Mouse (Mus musculus): ENCODE data around the gene Irf1. TPM values are rescaled to one million over a fixed set of nuclear protein-coding genes. Genes with fewer than 3 reads are reported as not detected.
A peak's percentile ranks its signal among the peaks of the same experiment; 100 is the strongest.
"Not testable (repeated sequence)": the region's sequence is repeated elsewhere in the genome, so short reads cannot be mapped to it uniquely, and the experiment has no call there.

The Irf1 gene
- total RNA-seq (2021), result 1 to 10 TPM; 7.4 to 7.5 TPM

DNA sequence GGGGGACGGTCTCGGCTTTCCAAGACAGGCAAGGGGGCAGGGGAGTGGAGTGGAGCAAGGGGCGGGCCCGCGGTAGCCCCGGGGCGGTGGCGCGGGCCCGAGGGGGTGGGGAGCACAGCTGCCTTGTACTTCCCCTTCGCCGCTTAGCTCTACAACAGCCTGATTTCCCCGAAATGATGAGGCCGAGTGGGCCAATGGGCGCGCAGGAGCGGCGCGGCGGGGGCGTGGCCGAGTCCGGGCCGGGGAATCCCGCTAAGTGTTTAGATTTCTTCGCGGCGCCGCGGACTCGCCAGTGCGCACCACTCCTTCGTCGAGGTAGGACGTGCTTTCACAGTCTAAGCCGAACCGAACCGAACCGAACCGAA is at the start of gene Irf1:
Gene Irf1, plus strand, starts transcription at position 255 of the 365 bp plus-strand sequence.
- DNase-seq, result peak; percentile 78 to 83

- DNase-seq, result no peak
Measured at GRCm38 (mm10) chr11:53720715-53721114, 49.1 kb upstream of the Irf1 start, which contains the start of gene Il5. Gene Il5 (plus strand): TSS chr11:53720794.

- no peak for DNase-seq
Measured at GRCm38 (mm10) chr11:53731457-53731856, 38.4 kb upstream of the Irf1 start.

DNA sequence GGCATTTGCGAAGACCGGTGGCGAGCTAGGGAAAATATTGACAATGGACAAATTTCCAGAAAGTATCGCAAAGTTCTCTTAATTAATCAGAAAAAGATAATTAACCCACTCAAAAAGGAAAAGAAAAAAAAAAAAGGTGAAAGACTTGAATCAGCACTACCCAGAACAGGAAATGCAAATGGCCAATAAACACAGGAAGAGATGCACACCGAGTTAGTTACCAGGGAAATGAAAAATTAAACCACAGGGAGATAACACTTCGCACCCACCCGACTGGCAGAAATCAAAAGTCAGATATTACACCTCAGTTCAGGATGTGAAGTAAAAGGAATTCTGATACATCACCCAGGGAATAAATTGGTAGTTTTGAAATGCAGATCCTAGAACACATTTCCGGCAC is 37.6 kb upstream of the Irf1 start:
- no peak for DNase-seq

- DNase-seq, result no peak
Measured at GRCm38 (mm10) chr11:53733824-53734223, 36.0 kb upstream of the Irf1 start.

DNA sequence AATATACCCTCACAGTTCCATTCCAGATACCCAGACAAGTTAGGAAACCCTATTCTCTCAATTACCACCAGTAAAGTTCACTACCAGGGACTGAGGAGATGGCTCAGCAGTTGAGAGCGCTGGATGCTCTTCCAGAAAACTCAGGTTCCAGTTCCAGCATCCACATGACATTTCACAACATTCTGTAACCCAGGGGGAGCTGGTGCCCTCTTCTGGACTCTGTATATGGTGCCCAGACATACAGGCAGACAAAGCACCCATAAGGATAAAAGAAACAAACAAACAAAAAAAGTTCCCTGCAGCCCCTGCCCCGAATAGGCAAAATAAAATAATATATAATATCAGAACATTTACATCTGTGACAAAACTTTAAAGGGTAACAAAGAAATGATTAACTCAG is 35.4 kb upstream of the Irf1 start:
- no peak for DNase-seq

DNA sequence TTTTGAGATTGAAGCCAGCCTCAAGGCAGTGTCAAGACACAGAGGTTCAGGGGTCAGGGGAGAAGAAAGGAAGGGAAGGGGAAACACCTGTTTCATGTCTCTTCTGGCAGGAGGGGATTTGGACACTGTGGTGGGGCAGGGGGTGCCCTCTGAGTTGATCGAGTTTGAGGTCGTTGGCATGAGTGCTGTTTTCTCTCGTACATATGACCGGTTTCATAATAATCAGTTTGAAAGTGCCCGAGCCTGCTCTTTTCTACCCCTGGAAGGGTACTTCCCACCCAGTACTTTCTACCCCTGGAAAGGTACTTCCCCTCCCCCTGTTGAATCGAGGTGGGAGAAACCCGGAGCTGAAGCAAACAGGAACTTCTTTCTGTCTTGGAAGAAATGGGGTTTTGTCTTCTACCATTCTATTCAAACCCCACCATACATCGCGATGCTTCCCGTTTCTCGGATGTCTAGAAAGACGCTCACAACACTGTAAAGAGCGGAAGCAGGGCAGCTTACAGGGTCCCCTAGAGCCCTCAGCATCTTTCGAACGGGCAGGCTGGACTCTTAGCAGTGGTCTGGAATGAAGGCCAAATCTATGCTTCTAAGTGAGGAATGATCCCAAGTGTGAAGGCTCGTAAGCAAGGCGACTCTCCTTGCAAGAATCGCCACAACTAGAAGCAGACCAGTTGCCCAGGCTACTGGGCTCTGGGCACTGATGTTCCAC is 34.7 kb upstream of the Irf1 start:
- no peak for DNase-seq

DNA sequence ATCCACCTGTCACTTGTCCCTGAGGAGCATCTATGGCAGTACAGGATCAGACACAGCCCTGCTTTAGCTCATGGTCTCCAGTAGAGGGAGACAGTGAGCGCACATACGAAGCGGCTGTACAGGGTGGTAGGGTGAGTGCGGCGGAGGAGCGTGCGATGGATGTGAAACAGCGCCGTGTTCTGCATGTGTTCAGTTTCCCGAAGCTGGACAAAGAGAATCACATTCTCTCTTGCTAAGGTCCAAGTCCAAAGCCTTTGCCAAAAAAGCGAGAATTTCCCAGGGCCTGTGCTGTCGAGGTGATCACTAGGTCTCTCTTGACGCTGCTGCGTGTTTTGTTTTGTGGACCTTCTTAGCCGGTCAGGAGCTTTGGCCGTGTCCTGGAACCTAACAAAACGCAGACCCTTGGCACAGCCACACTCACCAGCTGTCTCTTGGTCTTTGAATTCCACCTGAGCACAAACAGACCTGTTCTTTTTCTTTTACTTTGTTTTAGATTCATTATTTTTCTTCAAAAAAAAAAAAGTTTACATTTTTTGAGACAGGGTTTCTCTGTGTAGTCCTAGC is 34.0 kb upstream of the Irf1 start:
- DNase-seq, result peak; percentile 49 to 50

GRCm38 (mm10) chr11:53736771-53737572 is 32.8 kb upstream of the Irf1 start:
- DNase-seq, result peak; percentile 41 to 43

GRCm38 (mm10) chr11:53737573-53737946 is 32.3 kb upstream of the Irf1 start:
- DNase-seq, result peak in 1 of 2 experiments; percentile 41

- DNase-seq, result no peak
Measured at GRCm38 (mm10) chr11:53742353-53742752, 27.5 kb upstream of the Irf1 start.

DNA sequence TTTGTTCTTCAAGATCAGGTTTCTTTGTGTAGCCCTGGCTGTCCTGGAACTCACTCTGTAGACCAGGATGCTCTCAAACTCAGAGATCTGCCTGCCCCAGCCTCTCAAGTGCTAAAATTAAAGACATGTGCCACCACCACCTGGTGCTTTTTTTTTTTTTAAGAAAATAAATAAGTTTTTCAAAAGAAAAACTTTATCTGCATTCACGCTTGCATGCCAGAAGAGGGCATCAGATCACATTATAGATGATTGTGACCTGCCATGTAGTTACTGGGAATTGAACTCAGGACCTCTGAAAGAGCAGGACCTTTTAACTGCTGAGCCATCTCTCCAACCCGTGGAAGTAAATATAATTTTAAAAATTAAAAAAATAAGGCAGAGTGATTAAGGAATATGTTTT is 24.6 kb upstream of the Irf1 start:
- no peak for DNase-seq

DNA sequence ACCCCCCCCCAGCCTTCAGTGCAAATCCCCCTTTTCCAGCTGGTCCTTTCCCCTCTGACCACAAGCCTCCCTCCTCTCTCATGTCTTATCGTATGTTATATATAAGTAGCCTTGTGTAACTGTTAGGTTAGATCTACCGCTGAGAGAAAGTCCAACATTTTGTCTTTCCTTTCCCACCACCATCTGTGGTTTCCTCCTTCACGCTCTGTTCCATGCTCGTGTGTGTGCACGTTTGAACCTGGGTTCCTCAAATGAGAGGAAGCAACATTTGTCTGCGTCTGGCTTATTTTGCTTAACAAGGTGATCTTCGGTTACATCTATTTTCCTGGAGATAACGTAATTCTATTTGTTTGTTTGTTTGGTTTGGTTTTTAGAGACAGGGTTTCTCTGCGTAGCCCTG is 21.8 kb upstream of the Irf1 start:
- DNase-seq, result no peak

DNA sequence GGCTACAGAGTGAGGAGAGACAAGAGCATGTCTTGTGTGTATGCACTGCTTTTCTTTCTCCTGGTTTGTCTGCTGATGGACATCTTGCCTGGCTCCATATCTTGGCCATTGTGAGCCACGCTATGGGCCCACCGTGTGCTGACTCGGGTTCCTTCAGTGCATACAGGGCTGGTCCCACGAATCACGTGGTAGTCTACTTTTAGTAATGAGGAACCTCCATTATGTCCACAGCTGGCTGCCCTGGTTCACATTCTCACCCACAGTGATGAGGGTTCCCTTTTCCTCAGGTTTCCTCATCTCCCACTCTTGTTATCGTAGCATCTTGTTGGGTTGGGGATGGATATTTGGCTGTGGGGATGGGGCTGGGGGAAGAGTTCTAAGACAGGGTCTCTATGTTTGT is 21.2 kb upstream of the Irf1 start:
- DNase-seq, result no peak

DNA sequence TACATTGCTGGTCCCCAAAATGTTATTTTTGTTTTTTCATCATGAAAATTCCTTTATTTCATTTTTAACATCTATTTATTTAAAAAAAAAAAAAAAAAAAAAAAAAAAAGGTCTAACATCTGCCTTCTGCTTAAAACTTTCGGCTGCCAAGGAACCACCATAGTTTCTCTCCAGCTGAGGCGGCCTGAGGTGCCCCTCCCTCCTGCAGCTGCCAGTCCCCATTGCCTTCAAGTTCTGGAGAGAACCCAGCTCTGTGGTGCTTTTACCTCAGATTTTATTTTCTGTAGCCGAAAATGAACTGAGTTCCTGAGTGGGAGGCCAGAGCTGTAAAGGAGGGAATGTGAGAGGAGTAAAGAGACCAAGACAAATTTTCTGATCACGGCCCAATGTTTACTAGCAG is 20.5 kb upstream of the Irf1 start:
- DNase-seq, result no peak

- DNase-seq, result no peak
Measured at GRCm38 (mm10) chr11:53749716-53750352, 20.0 kb upstream of the Irf1 start.

DNA sequence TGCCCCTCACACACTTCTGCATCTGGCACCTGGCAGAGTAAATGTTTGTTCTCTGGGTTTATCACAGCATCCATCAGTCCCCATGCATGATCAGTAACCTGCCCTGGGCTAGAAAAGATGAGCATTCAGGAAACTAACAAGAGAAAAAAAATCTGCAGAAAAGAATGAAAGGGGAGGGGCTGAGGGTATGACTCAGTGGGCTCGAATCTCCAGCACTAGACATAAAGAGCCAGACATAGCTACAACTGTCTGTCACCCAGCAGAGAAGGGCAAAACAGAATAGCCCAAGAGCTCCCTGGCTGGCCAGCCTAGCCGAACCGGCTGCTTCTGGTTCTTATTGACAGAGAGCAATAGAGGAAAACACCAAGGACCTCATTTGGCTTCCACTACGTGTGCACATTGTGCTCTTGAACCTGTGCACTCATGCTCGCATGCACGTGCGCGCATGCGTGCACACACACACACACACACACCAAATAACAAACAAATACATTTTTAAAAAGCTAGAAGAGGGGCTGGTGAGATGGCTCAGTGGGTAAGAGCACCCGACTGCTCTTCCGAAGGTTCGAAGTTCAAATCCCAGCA is 14.7 kb upstream of the Irf1 start:
- no peak for DNase-seq

DNA sequence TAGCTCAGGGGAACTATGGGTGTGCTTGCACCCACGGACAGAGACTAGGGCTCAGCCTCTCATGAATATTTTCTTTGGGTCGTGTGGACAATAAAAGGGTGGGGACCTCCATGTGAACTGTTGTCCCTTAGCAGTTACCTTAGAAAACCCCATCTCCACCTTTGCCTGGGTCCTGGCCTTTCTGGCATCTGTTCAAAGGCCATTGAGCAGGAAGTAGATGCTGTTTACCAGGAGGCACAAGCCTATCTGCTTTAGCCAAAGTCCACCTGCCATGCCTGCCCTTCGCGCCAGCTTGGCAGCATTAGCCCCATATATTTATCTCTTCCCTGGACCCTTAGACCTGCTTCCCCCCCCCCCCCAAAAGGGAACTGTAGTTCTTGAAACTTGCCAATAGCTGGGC is 12.2 kb upstream of the Irf1 start:
- DNase-seq, result no peak

DNA sequence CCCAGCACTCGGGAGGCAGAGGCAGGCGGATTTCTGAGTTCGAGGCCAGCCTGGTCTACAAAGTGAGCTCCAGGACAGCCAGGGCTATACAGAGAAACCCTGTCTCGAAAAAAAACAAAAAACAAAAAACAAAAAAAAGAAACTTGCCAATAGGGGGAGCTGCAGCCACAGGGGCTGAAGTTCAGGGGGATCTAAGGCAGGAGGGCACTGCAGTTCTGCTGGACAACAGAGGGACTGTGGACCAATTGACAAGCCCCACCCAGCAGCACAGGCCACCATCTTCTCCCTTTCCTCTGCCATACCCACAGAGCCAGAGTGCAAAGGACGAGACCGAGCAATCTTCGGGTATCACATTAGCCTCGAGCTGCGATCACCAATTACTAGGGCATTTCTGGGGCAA is 11.8 kb upstream of the Irf1 start:
- DNase-seq, result not testable (repeated sequence)

DNA sequence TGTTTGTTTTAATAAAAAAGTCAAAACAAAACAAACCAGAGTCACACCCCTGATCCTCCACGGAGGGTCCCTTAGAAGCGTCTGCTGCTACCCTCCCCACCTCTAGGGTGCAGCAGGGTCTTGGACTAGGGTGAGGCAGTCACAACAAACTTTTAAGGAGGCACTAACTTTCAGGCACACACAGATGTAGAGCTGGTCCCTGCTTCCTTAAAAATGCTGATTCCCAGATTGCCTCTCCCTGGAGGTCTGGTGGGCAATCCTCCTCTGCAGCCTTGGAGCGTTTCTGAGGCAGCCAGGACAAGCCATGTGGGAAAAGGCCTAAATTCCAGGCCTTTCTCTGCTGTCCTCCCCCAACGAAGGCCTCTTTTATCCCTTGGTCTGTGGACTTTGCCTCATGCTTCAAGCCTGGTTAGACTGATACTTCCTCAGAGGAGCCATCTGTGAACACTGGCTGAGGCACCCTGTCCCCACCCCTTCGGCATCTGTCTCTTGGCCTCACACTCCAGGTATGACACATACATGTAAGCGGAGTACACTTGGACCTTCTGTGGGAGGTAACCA is 10.9 kb upstream of the Irf1 start:
- DNase-seq, result no peak

DNA sequence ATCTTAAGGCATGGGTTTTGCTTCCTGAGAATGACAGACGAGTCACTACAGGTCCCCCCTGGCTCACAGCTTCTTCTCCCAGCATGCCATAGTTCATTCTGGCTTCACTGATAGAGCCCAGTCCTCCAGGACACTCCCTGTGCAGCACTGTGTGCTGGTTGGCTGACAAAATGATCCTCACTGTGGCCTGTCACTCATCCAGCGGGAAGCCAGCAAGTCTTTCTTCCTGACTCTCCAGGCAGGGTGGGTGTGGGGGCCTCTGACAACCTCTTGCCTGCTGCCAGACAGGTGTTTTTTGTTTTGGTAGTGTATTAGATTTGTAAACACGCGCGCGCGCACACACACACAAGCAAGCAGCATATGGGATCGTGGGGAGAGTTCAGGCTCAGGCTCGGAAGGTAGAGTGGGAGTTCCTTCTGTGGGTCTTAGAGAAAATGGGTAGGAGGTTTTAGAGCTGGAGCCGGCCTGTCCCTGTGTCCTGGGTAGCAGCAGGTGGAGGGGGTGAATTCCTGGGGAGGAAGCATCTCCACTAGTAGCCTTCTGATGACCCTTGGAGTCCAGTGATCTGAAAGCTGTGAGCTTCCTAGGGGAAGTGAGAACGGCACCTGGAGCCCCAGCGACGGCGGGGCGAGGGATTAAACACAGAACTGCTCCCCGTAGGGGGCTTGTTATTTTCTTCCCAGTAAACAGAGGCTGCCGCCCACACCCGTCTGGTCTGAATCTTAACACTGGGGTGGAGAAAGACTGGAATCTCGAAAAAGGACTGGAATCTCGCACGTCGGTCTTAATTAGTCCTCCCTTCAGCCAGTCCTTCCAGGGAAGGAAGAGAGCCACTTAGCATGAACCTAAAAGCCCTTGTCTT is 10.0 kb upstream of the Irf1 start:
- DNase-seq, result no peak

GRCm38 (mm10) chr11:53761284-53761683 is 8.5 kb upstream of the Irf1 start:
- DNase-seq, result no peak
